Mouse (Mus musculus) gastrocnemius, postnatal 14 days (tissue): ENCODE results near the gene Zbtb20. TPM values are rescaled to one million over a fixed set of nuclear protein-coding genes. Genes with fewer than 3 reads are reported as not detected.
"Not testable (repeated sequence)": the region's sequence is repeated elsewhere in the genome, so short reads cannot be mapped to it uniquely, and the experiment has no call there.

Source experiments
- DNase-seq: peaks from one replicate; pipeline ENCODE4 v3.0.0; 2021; ENCODE audit warnings: mixed read lengths
- intact Hi-C: fragments of 180-260 bp; cut with DNase I; formaldehyde crosslinking; loops from one replicate; pipeline ENCODE4 v1.15.1; 2025; ENCODE audit warnings: low total_unique reads
- total RNA-seq, 2 experiments: library from RNA; stranded (reverse); gene quantifications; 2 replicates each; pipeline ENCODE4 v1.2.3; 2021

The Zbtb20 gene
- total RNA-seq, 2 experiments from 2014 or later, result 103 to 113 TPM

GRCm38 (mm10) chr16:42908381-42908780 is 32.7 kb downstream of the Zbtb20 start:
- intact Hi-C loops, result no loop called here
- DNase-seq, result no peak

- intact Hi-C loops, result no loop called here
Observed at GRCm38 (mm10) chr16:42908896-42909295, 33.2 kb downstream of the Zbtb20 start.

GRCm38 (mm10) chr16:42910016-42910415 is 34.3 kb downstream of the Zbtb20 start:
- DNase-seq, result no peak
- intact Hi-C loops, result no loop called here

More at GRCm38 (mm10) chr16:42908896-42909295, 33.2 kb downstream of the Zbtb20 start:
- DNase-seq, result no peak

GRCm38 (mm10) chr16:42910716-42911115 is 35.0 kb downstream of the Zbtb20 start:
- intact Hi-C loops, result no loop called here
- DNase-seq, result peak; percentile 32

GRCm38 (mm10) chr16:42911326-42911725 is 35.6 kb downstream of the Zbtb20 start:
- intact Hi-C loops, result no loop called here
- no peak for DNase-seq

GRCm38 (mm10) chr16:42911815-42912214 is 36.1 kb downstream of the Zbtb20 start:
- DNase-seq, result no peak
- intact Hi-C loops, result no loop called here

- DNase-seq, result no peak
- intact Hi-C loops, result no loop called here
Observed at GRCm38 (mm10) chr16:42913291-42913690, 37.6 kb downstream of the Zbtb20 start.

GRCm38 (mm10) chr16:42914457-42915085 is 38.9 kb downstream of the Zbtb20 start:
- intact Hi-C loops, result loop anchor here (5.0 kb wide), 1 partner anchor 632 kb away; no protein-coding TSS in a partner anchor
- DNase-seq, result peak; percentile 50

GRCm38 (mm10) chr16:42919992-42920760 is 44.5 kb downstream of the Zbtb20 start:
- intact Hi-C loops, result loop anchor here (5.0 to 10.0 kb wide), 2 partner anchors 85 to 638 kb away; no protein-coding TSS in a partner anchor
- DNase-seq, result no peak

- intact Hi-C loops, result loop anchor here (10.0 kb wide), 1 partner anchor 87 kb away; no protein-coding TSS in a partner anchor
- no peak for DNase-seq
Observed at GRCm38 (mm10) chr16:42921436-42921835, 45.8 kb downstream of the Zbtb20 start.

- no peak for DNase-seq
- intact Hi-C loops, result no loop called here
Observed at GRCm38 (mm10) chr16:42938211-42938610, 62.5 kb downstream of the Zbtb20 start.

GRCm38 (mm10) chr16:42947016-42947415 is 71.3 kb downstream of the Zbtb20 start:
- no peak for DNase-seq
- intact Hi-C loops, result no loop called here

- intact Hi-C loops, DNase-seq: not testable (repeated sequence)
Observed at GRCm38 (mm10) chr16:42955401-42955800, 79.7 kb downstream of the Zbtb20 start.

GRCm38 (mm10) chr16:42972872-42973271 is 97.2 kb downstream of the Zbtb20 start:
- intact Hi-C loops, result no loop called here
- no peak for DNase-seq

- DNase-seq, result no peak
- intact Hi-C loops, result no loop called here
Observed at GRCm38 (mm10) chr16:42998896-42999295, 123.2 kb downstream of the Zbtb20 start.

- DNase-seq, result no peak
- intact Hi-C loops, result no loop called here
Observed at GRCm38 (mm10) chr16:43026351-43026750, 150.7 kb downstream of the Zbtb20 start.

- no peak for DNase-seq
- intact Hi-C loops, result no loop called here
Observed at GRCm38 (mm10) chr16:43029243-43029642, 153.6 kb downstream of the Zbtb20 start.

- intact Hi-C loops, result no loop called here
- DNase-seq, result no peak
Observed at GRCm38 (mm10) chr16:43035709-43036108, 160.0 kb downstream of the Zbtb20 start.

GRCm38 (mm10) chr16:43036510-43036909 is 160.8 kb downstream of the Zbtb20 start:
- intact Hi-C loops, result no loop called here
- DNase-seq, result no peak

GRCm38 (mm10) chr16:43037320-43037719 is 161.6 kb downstream of the Zbtb20 start:
- DNase-seq, result no peak
- intact Hi-C loops, result no loop called here

GRCm38 (mm10) chr16:43045611-43046010 is 169.9 kb downstream of the Zbtb20 start:
- intact Hi-C loops, result no loop called here
- no peak for DNase-seq
